Mouse (Mus musculus) liver, embryonic 14.5 days (tissue): ENCODE data around the gene Cux1.
A peak's percentile ranks its signal among the peaks of the same experiment; 100 is the strongest.

Experiments
- CTCF ChIP-seq: IDR thresholded peaks from 2 replicates; pipeline ENCODE4 v1.5.1; 2016; ENCODE audit warnings: antibody characterized with exemption, low read depth, control low read depth
- EP300 ChIP-seq: IDR thresholded peaks from 2 replicates; pipeline ENCODE4 v1.6.1; 2016; ENCODE audit warnings: antibody characterized with exemption, low read depth

GRCm38 (mm10) chr5:136321378-136321777, 245.9 kb downstream of the Cux1 start:
- TF ChIP-seq CTCF, result peak; percentile 34; the same call in 1 of the 2 replicates
- TF ChIP-seq EP300, result no peak
